In the genomic region with DNA sequence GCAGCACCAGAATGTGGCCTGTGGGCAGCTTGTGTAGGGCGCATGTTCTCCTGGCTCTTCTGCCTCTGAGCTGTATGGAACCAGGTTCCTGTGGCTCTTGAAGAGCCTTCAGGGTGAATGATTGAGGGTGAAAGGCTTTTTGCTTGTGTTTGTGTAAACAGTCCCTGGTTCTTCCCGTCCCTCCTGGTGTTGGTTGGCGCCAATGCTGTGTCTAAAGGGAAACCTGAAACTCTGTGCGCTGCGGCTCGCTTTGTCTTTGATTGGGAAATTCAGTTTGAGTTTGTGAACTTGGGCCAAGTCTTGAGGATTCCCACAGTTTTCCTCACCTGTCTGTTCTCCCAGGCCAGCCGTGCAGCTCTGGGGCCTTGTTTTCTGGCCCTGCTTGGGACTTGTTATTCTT, we compare ENCODE assay signal across 23 mouse cellular contexts. TPM values are rescaled to one million over a fixed set of nuclear protein-coding genes. Genes with fewer than 3 reads are reported as not detected.
DNase-seq lines count a peak whose midpoint lies in the region; ATAC-seq and TF ChIP-seq lines count a peak whose summit lies in the region.
"Had no signal": no experiment of that assay in that cellular context is flagged by ENCODE, and none has a peak within 500 bp of the region (broad histone marks: within the 10 kb centered on the region; RNA-seq: fewer than 3 reads in every experiment).

No protein-coding gene starts in this region.

- H3K4me1 ChIP-seq in lung, postnatal 0 days (ENCODE audit: insufficient read depth, low read depth, low read length), result no peaks in the 10 kb centered on the region
- H3K4me1 ChIP-seq in lung, adult 2 months (ENCODE audit: control insufficient read depth, insufficient read depth, low read length), result no peaks in the 10 kb centered on the region
- H3K4me1 ChIP-seq in hindbrain, embryonic 16.5 days (ENCODE audit: control insufficient read depth, insufficient read depth, low read depth, low read length), result no peaks in the 10 kb centered on the region; the same call in 1 of the 2 replicates
- H3K4me1 ChIP-seq: hindbrain, embryonic 12.5 days had no signal

- TF ChIP-seq EP300 in lung, postnatal 0 days (IDR thresholded peaks at IDR 0.05), result no peak

- ATAC-seq in lung, postnatal 0 days, result no peak
- ATAC-seq in hindbrain, embryonic 16.5 days, result no peak
- ATAC-seq: CD4-positive, CD25-positive, alpha-beta regulatory T cell, adult 4 months; forebrain, embryonic 14.5 days; forebrain, postnatal 0 days; intestine, embryonic 15.5 days had no signal

- 64% methylated on average over 7 of the region's 7 CpGs for WGBS in lung, postnatal 0 days
- WGBS in lung, adult 2 months, result 75% methylated on average over 7 of the region's 7 CpGs
- 94% methylated on average over 7 of the region's 7 CpGs for WGBS in hindbrain, embryonic 16.5 days

- no peak overlapping the region for H3K4me2 ChIP-seq in lung, postnatal 0 days (replicated peaks; ENCODE audit: low read depth, low read length)
- no peak overlapping the region for H3K4me2 ChIP-seq in hindbrain, embryonic 16.5 days (ENCODE audit: low read length)
- H3K4me2 ChIP-seq: embryonic facial prominence, embryonic 13.5 days; heart, embryonic 11.5 days; hindbrain, embryonic 12.5 days; hindbrain, embryonic 15.5 days; intestine, embryonic 15.5 days had no signal

- peak; percentile 32 for DNase-seq in cerebellum, adult 9-11 months
- DNase-seq in cerebellum, postnatal 10 days, result no peak
- DNase-seq in lung, adult 18-20 months, result peak; percentile 45 to 59
- no peak for DNase-seq in lung, postnatal 0 days (ENCODE audit: low spot score)
- peak; percentile 38 for DNase-seq in lung, postnatal 36 days
- no peak for DNase-seq in lung, adult 2 months
- DNase-seq: adrenal gland, adult 2 months; adrenal gland, postnatal 14 days; cerebellum, adult 11 months; cerebellum, postnatal 14 days; forebrain, postnatal 0 days; gastrocnemius, adult 2 months; gastrocnemius, postnatal 14 days; heart, adult 11 months had no signal

- TF ChIP-seq POLR2A in lung, adult 2 months (IDR thresholded peaks at IDR 0.05; ENCODE audit: borderline replicate concordance, extremely low read depth, low read depth, low read length), result no peak

- H3K9me3 ChIP-seq in lung, postnatal 0 days (ENCODE audit: low read length), result no peaks in the 10 kb centered on the region
- no peaks in the 10 kb centered on the region for H3K9me3 ChIP-seq in hindbrain, embryonic 16.5 days (ENCODE audit: control insufficient read depth, low read length)
- H3K9me3 ChIP-seq: embryonic facial prominence, embryonic 13.5 days; hindbrain, embryonic 12.5 days; hindbrain, embryonic 15.5 days; intestine, embryonic 15.5 days had no signal

- TF ChIP-seq CTCF in lung, postnatal 0 days (IDR thresholded peaks at IDR 0.05), result no peak
- no peak for TF ChIP-seq CTCF in lung, adult 2 months (IDR thresholded peaks at IDR 0.05; ENCODE audit: insufficient read depth, low read length)

- no peak overlapping the region for H3K9ac ChIP-seq in lung, postnatal 0 days (replicated peaks; ENCODE audit: low read depth)
- H3K9ac ChIP-seq in hindbrain, embryonic 16.5 days (ENCODE audit: low read depth, low read length), result no peak overlapping the region
- H3K9ac ChIP-seq: embryonic facial prominence, embryonic 13.5 days; forebrain, postnatal 0 days; hindbrain, embryonic 12.5 days; hindbrain, embryonic 15.5 days; intestine, embryonic 15.5 days had no signal

- no peaks in the 10 kb centered on the region for H3K36me3 ChIP-seq in lung, postnatal 0 days (ENCODE audit: insufficient read depth, low read length)
- H3K36me3 ChIP-seq in hindbrain, embryonic 16.5 days (ENCODE audit: control insufficient read depth, insufficient read depth, low read length), result no peaks in the 10 kb centered on the region
- H3K36me3 ChIP-seq: embryonic facial prominence, embryonic 13.5 days; hindbrain, embryonic 12.5 days; hindbrain, embryonic 15.5 days; intestine, embryonic 15.5 days had no signal

- H3K27me3 ChIP-seq in lung, postnatal 0 days (replicated peaks; ENCODE audit: insufficient read depth, low read length), result no peaks in the 10 kb centered on the region
- no peaks in the 10 kb centered on the region for H3K27me3 ChIP-seq in hindbrain, embryonic 16.5 days (replicated peaks; ENCODE audit: control insufficient read depth, insufficient read depth, low read length)
- H3K27me3 ChIP-seq: embryonic facial prominence, embryonic 13.5 days; hindbrain, embryonic 12.5 days; hindbrain, embryonic 15.5 days; intestine, embryonic 15.5 days had no signal

- H3K27ac ChIP-seq in lung, postnatal 0 days (ENCODE audit: low read length), result no peak overlapping the region
- no peak overlapping the region for H3K27ac ChIP-seq in hindbrain, embryonic 16.5 days (ENCODE audit: low read depth, low read length)
- H3K27ac ChIP-seq: embryonic facial prominence, embryonic 13.5 days; gastrocnemius, adult 2 months; hindbrain, embryonic 12.5 days; hindbrain, embryonic 15.5 days; intestine, embryonic 15.5 days had no signal

- no peak overlapping the region for H3K4me3 ChIP-seq in lung, postnatal 0 days (ENCODE audit: low read depth, low read length)
- no peak overlapping the region for H3K4me3 ChIP-seq in lung, adult 2 months (replicated peaks; ENCODE audit: extremely low read depth, low read depth, low read length)
- no peak overlapping the region for H3K4me3 ChIP-seq in hindbrain, embryonic 16.5 days (ENCODE audit: low read length)
- H3K4me3 ChIP-seq: embryonic facial prominence, embryonic 13.5 days; gastrocnemius, adult 2 months; hindbrain, embryonic 12.5 days; hindbrain, embryonic 15.5 days; intestine, embryonic 15.5 days had no signal

RNA-seq across cellular contexts. Expression of gene Zfp750, which starts 5.1 kb away (rescaled TPM):
- polyA plus RNA-seq in lung, postnatal 0 days (2015; fragmentation: Nextera tagmentation; extraction: Ambion mirVana), result 0.63 and 1.0 TPM in 2 replicates
- polyA plus RNA-seq in lung, adult 2 months (2012; rRNA removed), result 1.3 and 5.6 TPM in 2 replicates
- 0.38 and 0.54 TPM in 2 replicates for polyA plus RNA-seq in hindbrain, embryonic 16.5 days (2015; fragmentation: Nextera tagmentation; extraction: Ambion mirVana)
- polyA plus RNA-seq: heart, embryonic 14.5 days had no signal

Comparison
In these comparisons a context has a peak if more than half of its experiments do, and no peak if none do; other contexts are left out.
1. DNase-seq: peak in cerebellum, adult 9-11 months (single experiment), lung, adult 18-20 months (2 of 2) and lung, postnatal 36 days (single experiment); none in cerebellum, postnatal 10 days (0 of 2), lung, postnatal 0 days (single experiment) and lung, adult 2 months (single experiment).